Mouse (Mus musculus) embryonic fibroblast, embryonic 13.5 days (primary cell): Measurements from ENCODE around the gene Rnf227.
A peak's percentile ranks its signal among the peaks of the same experiment; 100 is the strongest.

Experiments used
- CTCF ChIP-seq: IDR thresholded peaks from 2 replicates; pipeline ENCODE4 v1.5.1; 2011; ENCODE audit warnings: mild to moderate bottlenecking, control low read depth, low read length, moderate library complexity, borderline replicate concordance; ENCODE audit not compliant: insufficient read depth
- POLR2A ChIP-seq: IDR thresholded peaks from 2 replicates; pipeline ENCODE4 v1.6.1; 2011; ENCODE audit warnings: low read depth, mild to moderate bottlenecking, control low read depth, low read length, moderate library complexity

DNA sequence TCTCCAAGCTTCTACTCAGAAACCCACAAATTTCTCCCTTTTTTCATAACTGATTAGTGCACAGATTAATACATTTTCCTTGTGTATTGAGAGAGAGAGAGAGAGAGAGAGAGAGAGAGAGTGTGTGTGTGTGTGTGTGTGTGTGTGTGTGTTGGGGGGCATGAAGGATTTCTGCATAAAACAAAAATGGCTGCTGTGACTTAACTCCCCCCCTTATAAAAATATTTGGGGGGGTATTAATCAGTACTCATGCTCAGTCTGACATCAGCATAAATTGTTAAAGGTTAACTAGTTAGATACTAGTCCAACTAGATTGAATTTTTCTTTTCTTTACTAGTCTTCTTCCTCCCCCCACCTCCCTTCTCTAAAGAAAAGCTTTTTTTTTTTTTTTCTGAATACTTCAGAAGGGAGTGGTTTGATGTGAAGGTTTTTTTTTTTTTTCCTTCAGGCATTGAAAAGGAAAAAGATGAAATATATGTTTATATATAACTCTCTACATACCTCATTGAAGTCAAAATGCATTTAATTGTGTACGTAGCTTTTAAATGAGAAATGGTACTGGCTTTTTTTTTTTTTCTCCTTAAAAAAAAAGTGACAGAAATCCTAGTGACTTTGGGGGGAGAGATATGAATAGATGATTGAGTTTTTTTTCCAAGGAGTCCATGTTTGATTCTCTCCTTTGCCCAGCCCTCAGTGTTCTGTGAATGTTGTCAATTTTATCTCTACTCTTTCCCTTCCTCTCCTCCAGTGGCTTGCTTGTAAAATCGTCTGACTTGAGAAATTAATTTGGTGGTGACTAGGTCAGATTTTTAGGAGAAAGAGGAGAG lies 29.9 kb downstream of the Rnf227 start:
- TF ChIP-seq POLR2A (0 out of 2 replicates have a peak, but pooled peaks have one; percentile 39), CTCF (no peak)
